Mouse (Mus musculus): ENCODE results near the gene Pheta2. TPM values are rescaled to one million over a fixed set of nuclear protein-coding genes. Genes with fewer than 3 reads are reported as not detected.
A peak's percentile ranks its signal among the peaks of the same experiment; 100 is the strongest.

Pheta2 gene
- total and polyA plus RNA-seq, 3 experiments = 0.08 TPM; not detected in 2

DNA sequence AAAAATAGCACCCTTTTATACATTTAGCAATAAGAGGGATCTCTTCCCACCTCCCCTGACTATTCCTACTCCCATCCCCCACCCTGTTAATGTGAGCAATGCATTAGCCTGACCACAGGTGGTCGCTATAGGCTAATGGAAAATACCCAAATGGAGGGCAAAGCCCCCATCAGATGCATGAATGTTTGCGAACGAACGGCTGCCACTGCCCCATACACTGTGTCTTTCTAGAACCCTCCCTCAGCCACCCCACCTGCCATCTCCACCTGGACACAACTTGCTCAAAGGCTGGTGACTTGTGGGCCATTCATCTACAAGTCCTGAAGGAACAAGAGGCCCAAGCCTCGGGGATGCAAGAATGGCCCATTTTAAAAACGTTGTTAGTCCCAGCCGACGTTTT, 44.7 kb upstream of the Pheta2 start:
- Histone ChIP-seq H3K4me3 (replicated peaks in 1 of 3; ENCODE audit: low read depth in 2 of 3, low read length in 2 of 3, poor library complexity in 1 of 3) (no peak overlapping the region), H3K4me2 (ENCODE audit: insufficient read depth, low read depth, poor library complexity, severe bottlenecking) (no peak overlapping the region), H3K9me3 (replicated peaks; ENCODE audit: low read length) (peaks cover 2% of the 10 kb centered on the region), H3K79me2 (replicated peaks; ENCODE audit: control insufficient read depth, extremely low read depth, insufficient read depth, poor library complexity, severe bottlenecking) (no peaks in the 10 kb centered on the region), H3K27ac (ENCODE audit: insufficient read depth, low read depth) (no peak overlapping the region), H3K36me3 (replicated peaks in 1 of 2; ENCODE audit: control insufficient read depth in 1 of 2, insufficient read depth in 1 of 2, low read length in 1 of 2) (no peaks in the 10 kb centered on the region), H3K27me3 (replicated peaks) (peaks cover 64% of the 10 kb centered on the region), H3K9ac (ENCODE audit: insufficient read depth, low read depth) (no peak overlapping the region), H3K4me1 (ENCODE audit: control insufficient read depth in 1 of 2, insufficient read depth in 2 of 2) (no peaks in the 10 kb centered on the region)
- dilution Hi-C loops (cut with MboI; ENCODE audit: extremely low pct_ligation_motif_present, extremely low pct_unique_long_range_greater_than_20kb, low sequenced_read_pairs) (no loop called here), in situ Hi-C loops (cut with MboI; ENCODE audit: low pct_ligation_motif_present, low pct_unique_long_range_greater_than_20kb, low sequenced_read_pairs) (loop anchor here (25.0 kb wide), 1 partner anchor 493 kb away; the partner anchor contains the start of gene Cyp2d26)
- no peak for DNase-seq (ENCODE audit: extremely low read depth)
- TF ChIP-seq GABPA (IDR thresholded peaks at IDR 0.05; ENCODE audit: insufficient replicate concordance, low read depth, low read length) (no peak), CTCF (conservative IDR thresholded peaks at IDR 0.05 in 1 of 2, IDR thresholded peaks at IDR 0.05 in 1 of 2; ENCODE audit: low read depth in 2 of 2, low read length in 2 of 2) (peak in 1 of 2 experiments; percentile 65; a peak in 2 of 4 replicates), HCFC1 (IDR thresholded peaks at IDR 0.05; ENCODE audit: low read depth, low read length) (no peak), ETS1 (conservative IDR thresholded peaks at IDR 0.05; ENCODE audit: low read depth, low read length) (no peak), SMC3 (IDR thresholded peaks at IDR 0.05; ENCODE audit: low read depth, low read length) (peak; percentile 29), KAT2A (IDR thresholded peaks at IDR 0.05; ENCODE audit: insufficient replicate concordance, low read length) (no peak), NRF1 (IDR thresholded peaks at IDR 0.05; ENCODE audit: low read depth, low read length) (no peak), RAD21 (IDR thresholded peaks at IDR 0.05; ENCODE audit: low read depth, low read length) (peak; percentile 60), JUND (conservative IDR thresholded peaks at IDR 0.05; ENCODE audit: low read depth, low read length) (no peak), UBTF (IDR thresholded peaks at IDR 0.05; ENCODE audit: low read depth, low read length) (no peak), E2F4 (IDR thresholded peaks at IDR 0.05; ENCODE audit: insufficient replicate concordance, low read depth, low read length) (no peak), SIN3A (IDR thresholded peaks at IDR 0.05; ENCODE audit: low read length) (no peak)

DNA sequence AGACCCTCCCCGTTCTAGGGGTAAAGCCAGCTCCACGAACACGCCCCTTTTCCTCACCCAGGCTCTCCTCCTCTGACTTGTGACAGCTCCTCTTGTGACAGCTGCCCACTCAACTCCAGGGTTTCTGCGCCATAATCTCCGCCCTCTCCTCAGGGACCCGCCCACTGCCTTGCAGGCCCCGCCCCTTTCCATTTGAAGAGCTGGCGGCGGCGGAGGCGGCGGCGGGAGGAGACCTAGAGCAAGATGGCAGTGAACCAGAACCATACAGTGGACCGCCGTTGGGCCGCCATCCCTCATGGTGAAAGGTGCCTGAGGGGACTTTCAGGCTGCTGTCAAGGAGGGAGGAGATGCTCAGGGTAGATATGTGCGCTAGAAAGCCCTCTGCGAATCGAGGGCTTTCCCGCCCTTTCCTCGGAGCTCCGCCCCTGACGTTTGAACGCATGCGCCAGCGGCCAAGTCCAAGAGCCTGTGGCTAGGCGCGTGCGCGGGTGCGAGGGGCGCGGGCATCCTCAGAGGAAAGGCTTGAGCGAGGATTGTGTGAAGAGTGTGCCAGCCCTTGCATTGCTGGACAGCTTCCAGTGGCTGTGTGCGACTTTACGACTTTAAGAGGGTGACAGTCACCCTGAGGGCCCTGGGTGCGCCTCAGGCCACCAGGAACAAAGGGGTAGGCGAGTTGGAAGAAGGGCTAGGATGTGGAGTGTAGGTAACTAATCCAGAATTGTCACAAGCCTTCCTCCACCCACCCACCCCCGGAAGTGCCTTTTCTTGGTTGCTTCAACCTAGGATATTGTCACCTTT, 39.8 kb upstream of the Pheta2 start, which contains the start of gene Wbp2nl:
Wbp2nl (plus strand) TSS at position 191 of the 798 bp plus-strand sequence.
- no peak within 1 kb of the TSS for H3K4me2 ChIP-seq (ENCODE audit: insufficient read depth, low read depth, poor library complexity, severe bottlenecking)
- TF ChIP-seq SMC3 (IDR thresholded peaks at IDR 0.05; ENCODE audit: low read depth, low read length) = no peak
- no peak for TF ChIP-seq BHLHE40 (IDR thresholded peaks at IDR 0.05; ENCODE audit: low read depth, low read length)
- no peak for TF ChIP-seq POLR2A (IDR thresholded peaks at IDR 0.05; ENCODE audit: low read depth, low read length)
- TF ChIP-seq PAX5 (IDR thresholded peaks at IDR 0.05; ENCODE audit: low read length) = no peak
- no peak for TF ChIP-seq HCFC1 (IDR thresholded peaks at IDR 0.05; ENCODE audit: low read depth, low read length)
- no peak for TF ChIP-seq USF2 (conservative IDR thresholded peaks at IDR 0.05; ENCODE audit: low read depth, low read length)
- no peak for TF ChIP-seq MXI1 (IDR thresholded peaks at IDR 0.05; ENCODE audit: low read depth, low read length)
- TF ChIP-seq IRF4 (IDR thresholded peaks at IDR 0.05; ENCODE audit: low read depth, low read length) = no peak
- no peak for TF ChIP-seq NELFE (IDR thresholded peaks at IDR 0.05; ENCODE audit: low read depth, low read length)
- TF ChIP-seq ZC3H11A (IDR thresholded peaks at IDR 0.05; ENCODE audit: low read depth, low read length) = no peak
- no peak for TF ChIP-seq TBP (conservative IDR thresholded peaks at IDR 0.05; ENCODE audit: low read depth, low read length)
- TF ChIP-seq SIN3A (IDR thresholded peaks at IDR 0.05; ENCODE audit: low read length) = no peak
- TF ChIP-seq MAFK (IDR thresholded peaks at IDR 0.05; ENCODE audit: insufficient replicate concordance, low read length) = no peak
- TF ChIP-seq EP300 (IDR thresholded peaks at IDR 0.05; ENCODE audit: low read length) = no peak
- no peak for DNase-seq (ENCODE audit: extremely low read depth)
- H3K79me2 ChIP-seq (replicated peaks; ENCODE audit: control insufficient read depth, extremely low read depth, insufficient read depth, poor library complexity, severe bottlenecking) = no peaks in the 10 kb centered on the region
- no peak within 1 kb of the TSS for H3K27ac ChIP-seq (ENCODE audit: insufficient read depth, low read depth)
- in situ Hi-C loops (cut with MboI; ENCODE audit: low pct_ligation_motif_present, low pct_unique_long_range_greater_than_20kb, low sequenced_read_pairs) (loop anchor here (25.0 kb wide), 1 partner anchor 488 kb away; the partner anchor contains the start of gene Cyp2d26), dilution Hi-C loops (cut with MboI; ENCODE audit: extremely low pct_ligation_motif_present, extremely low pct_unique_long_range_greater_than_20kb, low sequenced_read_pairs) (no loop called here)
- peaks cover 6% of the 10 kb centered on the region for H3K9me3 ChIP-seq (replicated peaks; ENCODE audit: low read length)
- H3K27me3 ChIP-seq (replicated peaks) = peaks cover 41% of the 10 kb centered on the region
- no peak within 1 kb of the TSS for H3K4me3 ChIP-seq (replicated peaks in 1 of 3; ENCODE audit: low read depth in 2 of 3, low read length in 2 of 3, poor library complexity in 1 of 3)
- no peaks in the 10 kb centered on the region for H3K4me1 ChIP-seq (ENCODE audit: control insufficient read depth in 1 of 2, insufficient read depth in 2 of 2)
- H3K36me3 ChIP-seq (replicated peaks in 1 of 2; ENCODE audit: control insufficient read depth in 1 of 2, insufficient read depth in 1 of 2, low read length in 1 of 2) = no peaks in the 10 kb centered on the region
- H3K9ac ChIP-seq (ENCODE audit: insufficient read depth, low read depth) = no peak within 1 kb of the TSS
